Mouse (Mus musculus): ENCODE measurements around the gene Pik3r5.

Gene Pik3r5

DNA sequence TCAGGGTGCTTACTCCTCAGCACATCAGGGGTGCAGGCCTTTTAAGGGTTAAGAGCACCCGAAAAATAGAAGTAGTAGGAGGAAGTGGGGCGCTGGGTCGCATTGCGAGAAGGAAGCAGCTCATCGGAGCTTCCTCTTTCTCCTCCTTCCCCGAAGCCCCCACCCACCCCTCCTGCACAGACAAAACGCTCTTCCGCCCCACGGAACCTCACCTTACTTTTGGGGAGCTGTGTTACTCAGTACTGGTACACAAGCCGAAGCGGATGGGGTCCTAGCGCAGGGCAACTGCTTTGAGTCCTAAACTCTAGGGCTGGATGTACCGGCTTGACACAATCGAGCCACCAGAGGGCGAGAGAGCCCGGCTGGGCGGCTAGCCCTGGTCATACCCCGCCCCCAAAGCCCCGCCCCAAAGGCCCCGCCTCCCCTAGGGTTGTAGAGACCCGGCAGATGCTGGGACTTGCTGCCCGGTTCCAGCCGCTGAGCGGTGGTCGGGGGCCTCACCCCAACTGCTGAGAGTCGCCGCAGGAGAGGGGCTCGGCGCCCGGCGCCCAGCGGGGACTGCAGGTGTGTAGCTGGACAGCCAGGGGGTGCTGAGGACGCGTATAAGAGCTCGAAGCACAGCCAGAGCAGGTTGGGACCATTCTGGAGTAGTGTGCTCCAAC, at the start of gene Pik3r5:
TSS of gene Pik3r5 (plus strand) at position 423 of the 662 bp plus-strand sequence.
- peak; percentile 44 for DNase-seq

DNA sequence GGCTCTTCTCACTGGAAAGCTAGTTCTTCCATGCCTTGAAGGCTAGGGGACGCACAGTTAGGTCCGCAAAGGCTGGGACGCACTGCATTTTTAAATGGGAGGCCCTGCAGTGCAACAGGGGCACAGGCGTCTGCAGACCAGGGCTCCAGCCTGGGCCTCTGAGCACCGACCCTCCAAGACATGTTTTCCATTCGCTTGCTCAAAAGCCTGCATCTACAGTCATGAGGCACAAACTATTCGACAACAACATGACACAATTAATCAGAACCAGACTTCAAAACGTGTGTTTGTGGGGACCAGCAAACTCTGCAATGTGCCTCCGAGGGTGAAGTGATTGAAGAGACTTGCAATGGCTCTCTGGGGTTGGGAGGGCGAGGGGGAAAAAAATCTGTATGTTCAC, 48.4 kb upstream of the Pik3r5 start:
- no peak for DNase-seq

DNA sequence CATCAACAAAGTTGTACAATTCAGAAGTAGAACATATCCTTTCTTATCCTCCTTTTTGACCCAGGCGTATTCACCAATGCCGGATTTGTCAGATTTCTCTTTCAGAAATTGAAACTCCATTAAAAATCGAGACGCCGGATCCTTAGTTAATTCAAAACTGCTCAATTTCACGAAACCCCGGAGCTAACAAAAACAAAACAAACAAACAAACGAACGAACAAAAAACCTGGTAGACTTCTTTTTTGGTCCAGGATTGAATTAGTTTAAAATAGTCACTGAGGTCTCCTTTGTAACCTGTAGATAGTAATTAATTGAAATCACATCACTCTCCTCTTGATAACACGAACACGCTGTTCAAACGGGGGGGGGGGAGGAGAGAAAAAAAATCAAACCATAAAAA, 47.8 kb upstream of the Pik3r5 start:
- DNase-seq: no peak

DNA sequence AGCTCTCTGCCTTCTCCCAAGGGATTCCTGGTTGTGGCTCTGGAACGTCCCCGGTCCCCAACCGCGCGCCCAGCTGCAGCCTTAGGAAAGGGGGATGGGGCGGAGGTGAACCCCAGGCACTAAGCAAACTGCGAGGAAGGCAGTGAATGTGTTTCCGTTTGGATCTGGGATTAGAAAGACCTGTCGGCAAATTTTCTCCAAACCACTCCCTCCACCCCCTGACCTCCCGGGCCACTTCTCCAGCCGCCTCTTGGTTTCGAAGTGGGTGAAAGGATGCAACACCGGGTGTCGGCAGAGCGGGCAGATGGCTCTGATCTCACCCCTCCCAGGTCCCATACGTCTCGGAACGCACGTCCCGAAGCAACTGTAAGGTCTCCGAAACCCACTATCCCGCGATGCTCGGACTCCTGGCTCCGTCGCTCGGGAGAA, 47.3 kb upstream of the Pik3r5 start:
- no peak for DNase-seq

DNA sequence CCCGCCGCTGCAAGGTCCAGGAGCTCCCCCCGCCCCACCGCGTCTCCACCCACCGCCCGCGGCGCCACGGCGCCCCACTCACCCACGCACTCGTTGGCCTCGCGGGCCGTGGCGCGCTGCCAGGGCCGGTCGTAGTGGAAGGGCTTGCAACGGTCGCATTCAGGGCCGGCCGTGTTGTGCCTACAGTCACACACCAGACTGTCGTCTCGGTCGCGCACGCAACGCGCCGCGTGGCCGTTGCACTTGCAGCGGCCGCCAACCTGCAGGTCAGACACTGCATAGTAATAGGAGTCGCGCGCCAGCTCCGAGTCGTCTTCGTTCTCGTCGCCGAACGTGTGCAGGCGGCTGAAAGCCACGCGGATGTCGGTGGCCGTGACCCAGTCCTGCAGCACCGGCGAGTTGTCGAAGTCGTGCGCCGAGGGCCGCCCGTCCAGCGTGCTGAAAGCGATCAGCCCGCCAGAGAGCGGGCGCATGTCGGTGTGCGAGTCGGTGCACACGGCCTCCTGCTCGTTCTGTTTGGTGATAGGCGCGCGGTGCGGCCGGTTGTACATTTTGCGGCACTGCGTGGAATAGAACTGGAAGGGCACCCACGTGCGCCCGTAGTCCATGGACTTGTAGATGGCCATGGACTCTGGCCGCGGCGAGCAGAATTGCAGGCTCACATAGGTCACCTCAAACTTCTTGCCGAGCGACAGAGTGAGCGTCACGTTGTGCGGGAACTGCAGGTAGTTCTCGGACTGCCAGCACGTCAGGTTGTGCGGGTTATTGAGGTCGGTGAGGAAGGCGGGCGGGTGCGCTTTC, 46.7 kb upstream of the Pik3r5 start:
- peak; percentile 15 for DNase-seq

DNA sequence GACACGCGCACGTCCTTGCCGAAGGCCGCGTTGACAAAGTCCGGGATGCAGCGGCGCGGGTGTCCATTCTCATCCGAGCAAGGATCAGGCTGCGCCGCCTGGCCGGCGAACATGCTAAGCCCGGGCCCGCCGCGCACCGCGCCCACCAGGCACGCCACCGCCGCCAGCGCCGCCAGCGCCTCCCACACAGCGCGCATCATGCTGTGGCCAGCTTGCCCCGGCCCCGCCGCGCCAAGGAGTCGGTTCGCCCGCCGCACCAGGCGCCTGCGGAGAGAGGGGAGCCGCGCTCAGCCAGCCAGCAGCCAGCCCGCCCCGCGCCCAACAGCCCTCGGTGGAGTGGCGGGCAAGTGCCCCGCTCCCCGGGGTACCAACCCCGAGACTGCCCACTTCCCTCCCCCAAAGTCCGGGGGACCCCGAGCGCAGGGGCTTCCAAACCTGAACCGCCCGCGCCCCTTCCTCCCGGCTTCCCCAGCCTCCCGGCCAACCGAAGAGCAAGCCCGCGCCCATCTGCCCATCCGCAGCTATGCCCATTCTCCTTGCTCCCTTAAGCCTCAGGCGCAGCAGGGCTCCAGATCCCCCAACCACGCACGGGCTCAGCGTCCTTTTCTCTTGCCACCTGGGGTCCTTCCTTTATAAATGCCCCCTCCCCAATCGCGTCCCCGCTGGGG, 45.9 kb upstream of the Pik3r5 start:
- peak; percentile 28 for DNase-seq

DNA sequence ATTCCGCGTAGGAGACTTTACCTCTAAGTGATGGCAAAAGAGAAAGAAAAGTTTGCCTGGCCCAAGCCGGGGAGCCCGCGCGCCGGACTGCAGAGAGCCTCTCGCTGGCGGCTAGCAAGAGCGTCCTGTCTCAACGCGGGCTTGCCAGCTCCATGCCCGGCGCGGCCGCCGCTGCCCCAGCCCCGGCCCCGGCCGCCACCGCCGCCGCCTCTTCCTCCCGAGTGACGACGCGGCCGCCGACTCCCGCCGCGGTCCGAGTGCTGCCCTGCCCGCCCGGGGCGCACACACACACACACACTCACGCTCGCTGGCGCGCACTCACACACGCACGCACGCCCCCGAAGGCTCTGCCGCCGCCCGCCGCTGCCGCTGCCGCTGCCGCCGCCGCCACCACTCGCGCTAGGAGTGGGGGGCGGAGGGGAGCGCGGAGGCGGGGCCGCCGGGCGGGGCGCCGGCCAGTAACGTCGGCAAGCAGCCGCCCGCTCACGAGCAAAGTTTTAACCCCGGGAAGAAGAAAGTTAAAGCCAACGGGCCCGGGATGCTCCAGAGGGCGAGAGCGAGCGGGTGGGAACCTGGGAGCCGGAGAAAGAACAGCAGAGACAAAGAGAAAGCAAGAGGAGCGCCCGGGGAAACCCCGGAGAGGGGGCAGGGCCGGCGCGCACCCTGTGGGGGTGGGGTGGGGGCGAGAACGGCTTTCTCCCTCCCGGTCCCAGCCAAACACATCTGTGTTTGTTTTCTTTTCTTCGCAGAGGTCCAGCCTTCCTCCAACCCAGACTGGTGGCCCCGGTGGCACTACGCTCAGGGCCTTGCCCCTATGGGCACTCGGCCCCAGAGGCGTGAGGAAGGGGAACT, 45.1 kb upstream of the Pik3r5 start:
- peak; percentile 40 for DNase-seq

DNA sequence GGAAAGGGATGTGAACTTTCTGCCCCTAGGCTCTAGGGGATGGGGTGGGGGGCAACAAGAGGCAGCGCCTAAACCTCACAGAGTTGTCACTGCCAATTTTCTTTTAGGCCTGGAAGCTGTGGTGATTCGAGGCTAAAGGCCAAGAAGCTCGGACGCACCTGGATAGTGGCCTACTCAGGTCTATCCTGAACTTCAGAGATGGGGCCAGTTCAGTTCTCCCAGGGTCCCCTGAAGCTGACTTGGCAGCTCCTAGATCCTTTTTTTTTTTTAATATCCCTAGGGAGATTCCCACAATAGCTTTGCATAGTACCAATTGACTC, 44.5 kb upstream of the Pik3r5 start:
- DNase-seq: no peak

DNA sequence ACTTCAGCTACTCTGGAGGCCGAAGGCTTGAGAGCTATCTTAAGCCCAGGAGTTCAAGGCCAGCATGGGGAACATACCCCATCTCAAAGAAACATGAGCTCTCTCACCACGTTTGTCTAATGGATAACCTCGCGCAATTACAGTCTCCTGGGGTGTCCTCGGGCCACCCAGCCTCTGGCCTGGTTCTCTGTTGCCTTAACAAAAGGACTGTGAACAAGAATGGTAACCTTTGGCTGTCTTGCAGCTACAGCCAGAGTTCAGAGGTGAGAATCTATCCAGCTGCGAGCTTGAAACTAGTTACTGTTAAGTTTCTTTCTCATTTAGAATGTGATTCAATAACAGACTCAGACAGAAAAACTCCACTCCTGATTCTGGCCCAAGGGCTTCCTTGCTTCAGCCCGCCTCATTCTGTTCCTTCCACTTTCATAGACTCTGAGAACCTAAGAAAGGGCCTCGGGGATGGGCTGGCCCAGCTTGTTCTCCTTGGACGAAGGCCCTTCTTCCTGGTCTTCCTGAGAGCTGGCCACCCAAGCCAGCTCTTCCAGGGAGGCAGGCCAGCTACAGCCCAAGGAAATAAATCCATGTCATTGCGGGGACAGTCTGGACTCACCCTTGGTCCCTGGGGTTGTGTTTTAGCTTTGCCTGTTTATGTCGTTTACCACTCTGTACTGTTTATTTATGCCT, 43.8 kb upstream of the Pik3r5 start:
- no peak for DNase-seq

DNA sequence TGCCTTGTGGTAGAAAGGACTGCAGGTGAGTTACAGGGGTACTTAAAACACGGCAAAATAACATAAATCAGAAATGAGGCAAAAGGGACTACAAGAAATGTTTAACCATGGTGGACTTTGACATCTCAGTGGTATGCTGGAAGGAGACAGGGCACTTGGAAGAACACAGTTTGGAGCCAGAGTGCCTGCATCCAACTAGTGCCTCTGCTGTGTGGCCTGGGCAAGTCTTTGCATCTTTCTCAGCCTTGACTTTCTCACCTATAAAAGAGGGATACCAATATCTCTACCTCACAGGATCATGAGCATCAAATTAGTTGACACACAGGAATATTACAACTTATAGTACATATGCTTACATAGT, 43.3 kb upstream of the Pik3r5 start:
- DNase-seq: no peak

DNA sequence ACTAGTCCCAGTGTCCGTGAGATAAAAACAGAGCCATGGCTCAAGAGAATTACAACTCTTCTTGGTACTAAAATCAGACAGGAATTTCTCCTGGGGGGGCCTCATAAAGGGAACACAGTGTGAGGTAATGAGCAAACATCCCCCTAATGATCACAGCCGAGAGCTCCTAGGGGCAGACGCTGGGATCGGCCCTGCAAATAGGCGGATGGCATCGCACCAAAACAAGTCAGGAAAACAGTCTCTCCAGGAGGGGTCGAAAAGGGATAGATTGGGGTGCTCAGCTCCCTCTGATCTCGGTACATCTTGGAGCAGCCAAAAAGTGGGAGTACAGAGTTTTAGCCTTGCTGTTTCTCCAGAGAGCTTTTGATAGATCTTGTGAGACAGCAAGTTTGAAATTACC, 42.3 kb upstream of the Pik3r5 start:
- DNase-seq: no peak

DNA sequence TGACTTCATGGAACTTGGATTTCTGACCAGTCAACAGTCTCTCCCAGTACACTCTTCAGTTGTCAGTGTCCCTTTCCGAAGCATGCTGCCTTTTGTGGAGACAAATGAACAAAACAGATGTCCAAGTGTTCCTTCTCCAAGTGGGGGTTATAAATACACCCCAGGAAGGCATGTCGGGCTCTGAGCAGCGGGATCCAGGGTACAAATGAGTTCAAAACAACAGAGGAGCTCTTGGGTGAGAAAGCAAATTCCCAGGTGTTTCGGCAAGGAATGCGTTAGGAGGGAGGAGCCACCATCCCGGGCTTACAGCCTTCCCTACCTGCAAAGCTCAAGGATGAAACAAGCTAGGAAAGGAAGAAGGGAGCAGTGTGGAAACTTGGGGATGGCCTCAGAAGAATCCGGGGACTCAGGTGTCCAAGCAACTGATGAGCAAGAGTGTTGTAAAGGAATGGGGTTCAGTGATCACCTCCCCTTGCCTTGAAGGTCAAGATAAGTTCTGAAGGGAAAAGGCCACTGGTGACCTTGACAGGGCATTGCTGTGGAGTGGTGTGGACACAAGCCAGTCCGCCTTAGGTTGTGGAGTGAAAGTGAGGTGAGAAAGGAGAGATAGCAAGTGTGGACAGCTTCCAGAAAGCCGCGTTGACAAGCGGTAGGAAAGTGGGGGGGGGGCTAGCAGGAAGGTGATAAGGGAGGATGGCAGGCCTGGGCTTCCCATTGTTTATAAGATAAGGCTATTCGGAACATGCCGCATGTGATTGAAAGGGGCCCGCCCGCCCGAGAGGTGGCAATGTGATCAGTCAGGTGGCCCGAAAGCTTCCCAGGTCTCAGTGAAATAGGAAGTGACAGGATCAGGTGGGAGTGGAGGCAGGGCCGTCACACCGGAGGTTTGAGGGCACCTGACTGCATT, 41.3 kb upstream of the Pik3r5 start:
- no peak for DNase-seq

DNA sequence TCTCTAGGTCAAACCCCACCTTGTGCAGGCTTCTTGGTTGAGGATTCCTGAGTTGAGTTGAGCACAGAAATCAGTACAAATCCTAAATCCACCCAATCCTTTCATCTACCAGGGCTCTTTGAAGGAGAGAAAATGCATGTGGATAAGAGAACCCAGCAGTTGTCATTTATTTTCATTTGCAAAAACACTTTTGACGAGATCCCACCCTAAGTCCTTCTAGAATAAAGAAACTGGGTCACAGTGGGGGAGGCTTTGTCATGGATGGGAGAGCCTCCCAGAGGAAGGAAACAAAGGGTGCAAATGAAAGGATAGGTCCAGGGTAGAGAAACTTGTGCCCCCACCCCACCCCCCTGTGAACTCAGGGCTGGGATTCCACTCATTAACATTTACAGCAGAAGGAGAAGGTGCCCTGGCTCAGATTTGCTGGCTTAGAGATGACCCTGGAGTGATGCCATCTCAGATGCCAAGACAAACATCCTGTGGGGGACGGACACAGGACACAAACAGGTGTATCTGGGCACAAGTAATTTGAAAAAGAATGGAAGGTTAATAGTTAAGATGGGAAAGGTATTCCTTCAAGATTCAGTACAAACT, 37.9 kb upstream of the Pik3r5 start:
- DNase-seq: no peak

DNA sequence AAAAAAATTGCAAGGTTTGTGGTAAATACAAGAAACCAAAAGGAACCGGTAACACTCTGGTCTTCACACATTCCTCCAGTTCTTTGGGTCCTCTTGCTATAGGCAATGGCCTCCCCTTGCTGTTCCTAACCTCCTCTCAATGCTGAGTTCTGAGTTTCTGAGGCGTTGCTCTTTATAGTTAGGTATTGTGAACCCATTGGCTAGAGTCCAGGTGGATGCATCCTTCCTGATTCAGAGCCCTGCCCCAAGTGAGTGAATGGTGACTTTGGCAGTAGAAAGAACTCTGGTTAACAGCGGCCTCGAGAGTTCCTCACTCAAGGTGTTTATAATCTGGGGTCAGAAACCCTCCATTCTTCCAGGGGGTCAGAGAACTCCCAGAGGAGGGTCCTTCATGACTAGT, 37.2 kb upstream of the Pik3r5 start:
- no peak for DNase-seq

DNA sequence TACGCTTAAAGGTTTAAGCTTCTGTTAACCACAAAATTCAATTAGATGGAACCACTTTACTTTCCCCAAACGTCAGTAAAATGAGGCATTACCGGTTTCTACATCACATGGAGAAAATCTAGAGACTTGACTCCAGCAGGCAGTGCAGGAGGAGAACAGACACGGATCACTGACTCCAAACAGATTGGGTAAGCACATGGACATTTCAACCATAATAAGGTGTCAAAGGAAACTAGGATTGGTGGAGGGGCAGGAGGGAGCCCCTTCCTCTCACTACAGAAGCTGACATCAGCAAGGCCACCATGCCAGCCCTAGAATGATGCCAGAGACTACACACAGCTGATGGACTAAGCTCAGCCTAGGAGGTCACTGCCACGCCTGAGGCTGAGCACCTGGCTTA, 36.4 kb upstream of the Pik3r5 start:
- no peak for DNase-seq

DNA sequence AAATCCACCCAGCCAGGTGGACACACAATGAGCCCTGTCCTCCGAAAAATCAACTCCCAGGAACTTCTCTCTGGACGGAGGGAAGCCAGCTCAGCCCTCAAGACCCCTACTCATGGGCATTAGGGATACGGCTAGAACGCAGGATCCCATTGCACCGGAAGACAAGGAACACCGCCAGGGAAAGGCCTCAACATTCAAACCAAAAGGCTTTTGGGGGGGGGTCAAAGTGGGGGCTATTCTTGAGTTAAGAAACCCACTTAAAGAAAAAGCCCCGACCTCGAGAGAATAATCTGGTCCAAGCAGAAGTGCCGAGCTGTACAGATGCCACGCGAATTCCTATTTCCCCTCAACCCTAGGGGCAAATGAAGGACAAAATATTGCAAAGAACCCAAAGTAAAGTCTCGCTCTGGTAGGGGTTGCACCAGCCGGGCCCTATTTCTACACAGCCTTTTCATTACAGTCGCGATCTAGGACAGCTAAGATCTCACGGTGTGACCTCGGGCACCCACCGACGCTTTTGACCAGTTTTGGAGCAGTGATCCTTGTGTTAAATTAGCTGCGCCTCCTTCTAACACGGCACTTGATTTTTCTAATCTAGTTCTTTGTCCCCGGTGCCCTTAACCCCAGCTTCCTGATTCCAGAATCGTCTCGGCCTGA, 32.9 kb upstream of the Pik3r5 start:
- no peak for DNase-seq

DNA sequence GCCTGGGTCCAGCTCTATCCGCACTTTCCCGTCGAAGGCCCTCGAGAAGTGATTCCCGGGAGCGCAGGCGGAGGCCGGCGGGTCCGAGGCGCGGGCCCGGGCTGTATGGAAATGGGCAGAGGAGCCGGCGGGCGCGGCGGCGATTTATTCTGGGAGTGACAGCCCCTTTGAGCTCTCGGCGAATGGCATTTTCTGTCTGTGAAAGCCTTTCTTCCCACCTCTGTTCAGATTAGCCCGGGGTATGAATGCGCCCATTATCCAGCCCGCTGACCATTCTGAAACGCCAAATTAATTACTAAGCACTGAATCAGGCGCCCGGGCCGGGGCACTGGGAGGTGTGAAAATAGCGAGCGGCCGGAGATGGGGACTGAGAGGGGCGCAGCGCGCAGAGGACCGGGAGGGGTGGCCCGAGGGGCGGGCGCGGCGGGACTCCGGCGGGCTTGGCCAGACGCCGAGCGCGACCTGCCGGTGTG, 32.3 kb upstream of the Pik3r5 start:
- DNase-seq: peak; percentile 11

DNA sequence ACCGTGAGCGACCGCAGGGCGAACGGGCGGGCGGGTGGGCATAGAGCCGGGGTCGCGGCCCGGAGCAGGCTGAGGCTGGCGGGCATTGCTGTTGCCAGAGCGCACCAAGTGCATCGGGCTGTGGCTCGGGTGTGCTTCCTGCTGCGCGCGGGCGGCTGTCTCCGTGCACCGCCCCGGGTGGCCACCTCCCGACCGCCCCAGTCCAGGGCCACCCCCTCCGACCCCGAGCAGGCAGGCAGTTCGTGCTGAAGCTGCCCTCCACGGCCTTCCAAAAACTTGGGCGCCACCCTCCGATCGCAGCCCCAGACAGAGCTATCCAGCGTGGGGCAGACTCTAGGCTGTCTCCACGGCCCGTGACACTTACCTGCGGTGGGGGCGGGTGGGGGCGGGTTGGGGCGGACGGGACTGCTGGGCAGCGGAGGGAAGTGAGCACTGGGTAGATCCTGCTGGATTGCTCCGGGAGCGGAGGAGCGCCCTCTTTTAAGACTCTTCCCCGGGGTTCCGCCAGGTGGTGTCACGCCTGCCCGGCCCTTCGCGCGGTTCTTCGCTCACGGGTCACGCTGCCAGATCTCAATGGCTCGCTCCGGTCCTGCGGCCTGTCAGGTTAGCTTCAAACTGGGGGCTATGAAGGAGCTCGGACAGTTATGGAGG, 31.8 kb upstream of the Pik3r5 start:
- no peak for DNase-seq

DNA sequence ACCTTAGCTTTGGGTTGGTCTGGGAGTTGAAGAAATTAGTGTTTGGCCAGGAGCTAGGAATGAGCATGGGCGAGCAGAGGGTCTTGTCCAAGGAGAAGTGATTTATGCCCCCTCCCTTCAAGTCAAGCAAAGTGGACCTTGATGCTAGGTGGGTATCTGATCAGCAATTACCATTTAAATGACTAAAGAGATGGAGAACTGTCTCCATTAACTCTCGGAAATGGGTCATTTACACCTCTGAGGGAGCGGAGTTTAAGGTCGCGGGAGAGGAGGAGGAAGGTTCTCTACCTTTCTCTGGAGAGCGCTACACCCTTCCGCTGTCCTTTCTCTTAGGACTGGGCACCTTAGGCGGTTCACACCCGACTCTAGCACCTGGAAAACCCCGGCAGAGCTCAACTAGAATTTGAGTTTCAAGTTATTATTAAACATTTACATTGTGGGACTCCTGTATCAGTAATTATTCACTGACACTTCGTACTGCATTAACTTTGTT, 31.1 kb upstream of the Pik3r5 start, which contains the start of gene Ntn1:
TSS of gene Ntn1 (minus strand) at position 97 of the 493 bp plus-strand sequence.
- DNase-seq: no peak

DNA sequence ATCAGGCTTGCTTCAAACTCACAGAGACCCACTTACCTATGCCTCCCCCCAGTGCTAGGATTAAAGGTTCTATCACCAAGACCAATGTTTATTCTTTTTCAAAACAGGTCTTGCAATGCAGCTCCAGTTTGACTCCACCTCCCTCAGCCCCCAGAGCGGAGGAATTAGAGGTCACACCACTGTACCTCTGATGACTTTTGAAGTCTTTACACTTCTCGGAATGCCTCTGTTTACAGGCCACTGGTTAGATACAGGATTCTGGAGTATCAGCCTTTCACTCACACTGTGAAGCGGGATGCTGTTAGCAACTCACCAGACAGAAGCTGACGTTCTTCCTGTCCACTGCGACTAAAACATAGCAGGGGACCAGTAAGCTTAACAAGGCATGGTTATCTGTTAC, 30.5 kb upstream of the Pik3r5 start:
- DNase-seq: no peak

Data from right cerebral cortex, postnatal 25 days (tissue).